Mouse (Mus musculus): ENCODE results near the gene Kcnn1.

GRCm38 (mm10) chr8:70843941-70844340 is 19.1 kb downstream of the Kcnn1 start:
- no peak for TF ChIP-seq POLR2A (IDR thresholded peaks at IDR 0.05; ENCODE audit: control insufficient read depth, low read depth, low read length)
- TF ChIP-seq CTCF (IDR thresholded peaks at IDR 0.05; ENCODE audit: control insufficient read depth, insufficient read depth, insufficient replicate concordance, low read depth, low read length) = no peak
